Mouse (Mus musculus) limb, embryonic 14.5 days (tissue): ENCODE data around the gene Rassf7. TPM values are rescaled to one million over a fixed set of nuclear protein-coding genes. Genes with fewer than 3 reads are reported as not detected.
A peak's percentile ranks its signal among the peaks of the same experiment; 100 is the strongest.

ENCODE experiments used
- ATAC-seq: fragments of 200-750 bp; cut with Nextera tagmentation; 2 replicates; pipeline ENCODE4 v1.8.0; 2017; ENCODE audit warnings: low read depth, moderate number of reproducible peaks, moderate TSS enrichment; ENCODE audit not compliant: low FRiP score
- DNase-seq: peaks from one replicate; pipeline ENCODE4 v3.0.0-alpha.2; 2015; ENCODE audit warnings: low spot score
- H3K27ac ChIP-seq: fragments of 300-500 bp; sonication (generic); replicated peaks from 2 replicates; pipeline ENCODE4 v1.5.1; 2014; ENCODE audit warnings: low read depth, mild to moderate bottlenecking, low read length, moderate library complexity, mixed read lengths
- H3K27me3 ChIP-seq: fragments of 300-500 bp; sonication (generic); 2 replicates; pipeline ENCODE4 v1.6.1; 2014; ENCODE audit warnings: low read length, mixed read lengths; ENCODE audit not compliant: control insufficient read depth, insufficient read depth
- H3K36me3 ChIP-seq: fragments of 300-500 bp; sonication (generic); 2 replicates; pipeline ENCODE4 v1.6.1; 2014; ENCODE audit warnings: mild to moderate bottlenecking, low read length, moderate library complexity, mixed read lengths; ENCODE audit not compliant: control insufficient read depth, insufficient read depth
- H3K4me1 ChIP-seq: fragments of 300-500 bp; sonication (generic); 2 replicates; pipeline ENCODE4 v1.6.1; 2014; ENCODE audit warnings: antibody characterized with exemption, low read length, mixed read lengths; ENCODE audit not compliant: control insufficient read depth, insufficient read depth
- H3K4me2 ChIP-seq: fragments of 300-500 bp; sonication (generic); replicated peaks from 2 replicates; pipeline ENCODE4 v1.6.1; 2014; ENCODE audit warnings: low read depth, mild to moderate bottlenecking, low read length, moderate library complexity; ENCODE audit not compliant: severe bottlenecking
- H3K4me3 ChIP-seq: fragments of 300-500 bp; sonication (generic); replicated peaks from 2 replicates; pipeline ENCODE4 v1.5.1; 2014; ENCODE audit warnings: low read length
- H3K9ac ChIP-seq: fragments of 300-500 bp; sonication (generic); 2 replicates; pipeline ENCODE4 v1.6.1; 2014; ENCODE audit warnings: mild to moderate bottlenecking, low read depth, low read length, moderate library complexity; ENCODE audit not compliant: severe bottlenecking
- H3K9me3 ChIP-seq: fragments of 300-500 bp; sonication (generic); 2 replicates; pipeline ENCODE4 v1.6.1; 2016; ENCODE audit warnings: low read length; ENCODE audit not compliant: control insufficient read depth
- POLR2A ChIP-seq: fragments of 200-500 bp; IDR thresholded peaks from 2 replicates; pipeline ENCODE4 v1.8.0; 2012; ENCODE audit warnings: inconsistent platforms, mild to moderate bottlenecking, moderate library complexity, borderline replicate concordance; ENCODE audit not compliant: insufficient read depth, insufficient read length; ENCODE audit errors: extremely low read depth
- WGBS: fragments of 180-500 bp; shearing (Covaris S2); extraction: QIAGEN DNeasy Blood & Tissue Kit; methylation state at CpG from one replicate; pipeline ENCODE4 v1.1.7; 2014; 5-methylcytosine and 5-hydroxymethylcytosine counted together
- polyA plus RNA-seq, 2 experiments: library from polyadenylated mRNA; depleted of rRNA in 1 of 2; stranded (reverse) in 1 of 2; unstranded in 1 of 2; fragments of >200 nt; fragmentation: Nextera tagmentation in 1 of 2; extraction: Ambion mirVana in 1 of 2; gene quantifications; 2 replicates each; pipeline versions ENCODE4 v1.2.1 to v1.2.3; 2012 to 2014

Rassf7 gene
- polyA plus RNA-seq, 2 experiments = 30.9 to 40.0 TPM

GRCm38 (mm10) chr7:141188733-141189132, 26.9 kb upstream of the Rassf7 start:
- 88% methylated on average over 3 of the region's 3 CpGs for WGBS
- no peak overlapping the region for H3K9ac ChIP-seq
- H3K4me2 ChIP-seq = no peak overlapping the region
- no peaks in the 10 kb centered on the region for H3K27me3 ChIP-seq
- peaks cover 35% of the 10 kb centered on the region for H3K36me3 ChIP-seq
- H3K4me1 ChIP-seq = peaks cover 9% of the 10 kb centered on the region
- no peak overlapping the region for H3K27ac ChIP-seq
- no peak for TF ChIP-seq POLR2A
- ATAC-seq = no peak
- DNase-seq = no peak
- no peaks in the 10 kb centered on the region for H3K9me3 ChIP-seq
- no peak overlapping the region for H3K4me3 ChIP-seq

DNA sequence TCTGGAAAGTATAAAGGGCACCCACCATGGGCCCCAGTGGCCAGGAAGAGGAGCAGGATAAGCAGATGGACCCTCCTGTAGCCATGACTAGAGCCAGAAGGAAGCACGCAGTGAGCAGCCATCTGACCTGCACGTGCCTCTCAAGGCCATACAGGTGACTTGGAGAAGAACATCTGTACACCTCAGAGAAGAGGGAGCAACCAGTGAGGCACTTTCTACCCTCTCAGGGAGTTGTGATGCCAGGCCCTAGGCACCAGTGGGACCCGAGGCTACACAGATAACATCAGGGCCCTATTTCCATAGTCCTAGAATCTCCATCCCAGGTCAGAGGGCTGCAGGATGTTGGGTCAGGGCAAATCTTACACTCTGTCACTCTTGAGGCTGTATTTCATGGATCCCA, 25.4 kb upstream of the Rassf7 start:
- peaks cover 11% of the 10 kb centered on the region for H3K4me1 ChIP-seq
- WGBS = 93% methylated on average over 3 of the region's 3 CpGs
- DNase-seq (no peak), ATAC-seq (no peak)
- H3K4me2 ChIP-seq = no peak overlapping the region
- no peak overlapping the region for H3K4me3 ChIP-seq
- H3K36me3 ChIP-seq = peaks cover 35% of the 10 kb centered on the region
- no peak for TF ChIP-seq POLR2A
- no peaks in the 10 kb centered on the region for H3K27me3 ChIP-seq
- no peak overlapping the region for H3K27ac ChIP-seq
- H3K9me3 ChIP-seq = no peaks in the 10 kb centered on the region
- H3K9ac ChIP-seq = no peak overlapping the region

DNA sequence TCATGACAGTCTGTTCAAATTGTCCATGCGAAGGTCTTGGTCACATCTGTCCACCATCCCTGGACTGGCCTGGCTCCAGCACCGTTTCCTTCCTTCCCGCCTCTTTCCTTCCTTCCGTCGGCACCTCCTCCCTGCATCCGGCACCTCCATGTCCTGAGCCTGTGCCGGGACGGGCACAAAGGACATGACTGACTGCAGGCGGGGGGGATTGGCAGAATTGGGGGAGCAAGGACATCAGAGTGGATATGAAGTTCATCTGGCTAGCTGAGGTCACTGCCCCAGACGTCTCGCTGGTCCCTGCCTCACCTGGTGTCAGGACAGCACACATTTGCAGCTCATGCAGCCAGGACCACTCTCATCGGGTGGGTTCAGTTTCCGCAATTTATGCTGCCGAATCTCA, 24.6 kb upstream of the Rassf7 start:
- Histone ChIP-seq H3K4me2 (no peak overlapping the region), H3K27ac (no peak overlapping the region), H3K9me3 (no peaks in the 10 kb centered on the region), H3K4me1 (peaks cover 13% of the 10 kb centered on the region), H3K36me3 (peaks cover 35% of the 10 kb centered on the region), H3K4me3 (no peak overlapping the region), H3K9ac (no peak overlapping the region), H3K27me3 (no peaks in the 10 kb centered on the region)
- TF ChIP-seq POLR2A = no peak
- DNase-seq (no peak), ATAC-seq (no peak)
- WGBS = 88% methylated on average over 14 of the region's 14 CpGs

DNA sequence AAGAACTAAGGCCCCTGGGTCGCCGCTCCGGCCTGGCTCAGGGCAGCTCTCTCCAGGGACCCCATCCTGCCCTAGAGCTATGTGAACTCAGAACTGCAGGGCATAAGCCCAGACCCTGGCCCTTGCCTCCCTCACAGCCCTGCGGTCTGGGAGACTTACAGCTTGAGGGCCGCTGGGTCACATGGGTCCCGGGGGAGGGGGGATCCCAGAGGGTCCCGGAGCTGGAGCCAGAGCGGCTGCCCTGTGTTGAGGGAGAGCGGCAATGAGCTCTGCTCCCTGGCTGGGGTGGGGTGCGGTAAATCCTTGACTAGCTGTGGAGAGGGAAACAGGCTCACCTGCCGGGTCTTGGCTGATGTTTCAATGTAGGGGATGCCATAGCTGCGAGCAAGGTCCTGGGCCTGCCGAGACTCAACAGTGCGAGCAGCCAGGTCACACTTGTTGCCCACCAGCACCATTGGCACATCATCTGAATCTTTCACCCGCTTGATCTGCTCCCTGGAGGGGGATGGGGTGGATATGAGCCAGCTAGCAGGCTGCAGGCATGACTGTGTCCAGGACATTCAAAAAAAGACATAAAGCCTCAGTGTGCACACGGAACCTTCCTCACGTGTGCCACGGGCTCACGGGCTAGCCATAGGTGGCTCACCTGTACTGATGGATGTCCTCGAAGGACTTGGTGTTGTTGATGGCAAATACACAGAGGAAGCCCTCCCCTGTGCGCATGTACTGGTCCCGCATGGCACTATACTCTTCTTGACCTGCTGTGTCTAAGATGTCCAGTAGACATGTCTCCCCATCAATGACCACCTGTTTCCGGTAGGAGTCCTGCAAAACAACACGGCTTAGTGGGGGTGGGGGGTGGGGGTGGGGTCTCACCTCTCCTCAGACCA, 23.6 kb upstream of the Rassf7 start:
- Histone ChIP-seq H3K9me3 (no peaks in the 10 kb centered on the region), H3K4me1 (peaks cover 13% of the 10 kb centered on the region), H3K9ac (0 out of 2 replicates have a peak overlapping the region, but pooled peaks have one; percentile 89), H3K4me3 (peak overlapping the region; percentile 92; the same call in 1 of the 2 replicates), H3K27me3 (no peaks in the 10 kb centered on the region), H3K27ac (no peak overlapping the region), H3K4me2 (peak overlapping the region; percentile 96), H3K36me3 (peaks cover 35% of the 10 kb centered on the region)
- no peak for TF ChIP-seq POLR2A
- ATAC-seq (no peak), DNase-seq (no peak)
- WGBS = 88% methylated on average over 24 of the region's 24 CpGs

GRCm38 (mm10) chr7:141192776-141193347, 22.8 kb upstream of the Rassf7 start:
- no peaks in the 10 kb centered on the region for H3K27me3 ChIP-seq
- H3K36me3 ChIP-seq = peaks cover 39% of the 10 kb centered on the region
- DNase-seq (peak; percentile 23), ATAC-seq (no peak)
- H3K4me3 ChIP-seq = peak overlapping the region; percentile 92
- H3K9me3 ChIP-seq = no peaks in the 10 kb centered on the region
- H3K4me2 ChIP-seq = peak overlapping the region; percentile 96
- 0 out of 2 replicates have a peak overlapping the region, but pooled peaks have one; percentile 79 for H3K27ac ChIP-seq
- no peak for TF ChIP-seq POLR2A
- peaks cover 13% of the 10 kb centered on the region for H3K4me1 ChIP-seq
- peak overlapping the region; percentile 89 for H3K9ac ChIP-seq
- WGBS = 43% methylated on average over 7 of the region's 12 CpGs
